Mouse (Mus musculus): ENCODE measurements at regions not wholly inside any gene's neighbourhood (a gene's known extent, or its start where the extent isn't known, plus 50 kb on each side); places are given as distances from the start of the nearest gene placed in this dataset.

DNA sequence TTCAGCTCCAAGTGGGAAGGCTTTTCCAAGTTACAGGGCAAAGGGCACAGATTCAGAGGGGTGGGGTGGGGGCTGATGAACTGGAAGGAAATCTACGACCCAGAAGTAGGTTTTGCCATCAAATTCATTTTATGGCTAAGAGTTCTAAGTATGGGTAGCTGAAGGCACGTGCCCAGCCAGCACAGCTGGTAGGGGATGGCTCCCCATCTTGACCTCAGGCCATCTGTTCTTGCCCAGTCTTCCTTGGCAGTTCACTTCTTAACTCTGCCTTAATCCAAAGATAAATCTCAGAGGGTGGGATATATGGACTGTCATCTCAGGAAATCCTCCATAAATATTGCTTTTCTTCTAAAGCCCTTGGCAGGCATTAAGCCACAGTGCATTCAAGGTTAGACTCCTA lies 238.3 kb downstream of the H2al1j start:
- DNase-seq (ENCODE audit: extremely low read depth, low read depth, low spot score) = no peak

DNA sequence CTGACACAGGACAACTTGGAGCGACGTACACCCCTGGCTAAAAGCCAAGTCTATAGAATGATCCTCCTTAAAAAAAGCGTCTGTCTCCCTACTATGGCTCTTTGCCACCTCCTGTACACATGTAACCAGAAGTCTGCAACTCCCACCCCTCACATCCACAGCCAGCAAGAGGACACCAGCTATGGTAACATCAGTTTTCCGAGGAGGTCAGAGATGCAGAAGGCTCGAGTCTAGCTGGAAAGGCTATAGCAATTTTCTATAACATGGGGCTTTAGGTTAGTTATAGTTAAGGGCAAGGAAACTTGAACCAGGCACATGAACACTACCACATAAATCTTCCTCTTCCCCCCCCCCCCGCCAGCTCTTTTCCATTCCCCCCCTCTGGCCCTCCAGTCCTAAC lies 240.2 kb downstream of the H2al1j start:
- no peak for DNase-seq (ENCODE audit: extremely low read depth, low read depth, low spot score)

DNA sequence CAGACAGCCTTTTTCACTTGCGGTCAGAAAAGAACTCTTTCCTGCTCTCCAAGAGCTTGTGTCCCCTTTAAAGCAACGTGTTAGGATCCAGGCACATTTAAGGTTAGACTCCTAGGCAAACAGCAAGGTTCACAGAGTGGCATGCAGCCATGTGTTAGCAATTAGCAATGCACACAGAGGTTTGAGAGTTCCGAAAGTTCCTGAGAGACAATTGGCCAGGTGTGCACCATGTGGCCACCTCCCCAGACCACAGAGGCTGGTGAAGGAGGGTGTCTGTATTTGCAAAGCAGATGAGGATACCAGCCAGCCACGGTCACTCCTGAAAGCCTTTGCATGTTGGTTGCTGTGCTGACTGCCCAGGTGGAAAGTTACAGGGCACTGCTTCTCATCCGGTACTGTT lies 240.6 kb downstream of the H2al1j start:
- DNase-seq (ENCODE audit: extremely low read depth, low read depth, low spot score) = no peak

DNA sequence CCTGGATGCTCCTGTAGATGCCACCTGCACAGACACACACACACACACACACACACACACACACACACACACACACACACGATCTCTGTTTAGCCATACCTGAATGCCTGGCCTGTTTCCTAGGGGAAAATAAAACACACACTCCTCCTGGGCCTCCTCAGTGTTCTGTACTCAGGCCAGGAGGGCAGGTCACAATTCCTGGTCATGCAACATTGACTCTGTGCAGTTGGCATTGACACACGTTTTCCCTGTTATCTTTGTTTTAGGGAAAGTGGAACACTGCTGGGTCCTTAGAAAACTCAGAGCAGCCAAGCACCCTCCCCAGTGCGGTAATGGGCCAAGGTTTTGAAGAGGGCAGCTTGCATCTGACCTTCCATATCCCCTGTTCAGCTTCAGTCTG lies 246.7 kb downstream of the H2al1j start:
- DNase-seq (ENCODE audit: extremely low read depth, low read depth, low spot score) = no peak

DNA sequence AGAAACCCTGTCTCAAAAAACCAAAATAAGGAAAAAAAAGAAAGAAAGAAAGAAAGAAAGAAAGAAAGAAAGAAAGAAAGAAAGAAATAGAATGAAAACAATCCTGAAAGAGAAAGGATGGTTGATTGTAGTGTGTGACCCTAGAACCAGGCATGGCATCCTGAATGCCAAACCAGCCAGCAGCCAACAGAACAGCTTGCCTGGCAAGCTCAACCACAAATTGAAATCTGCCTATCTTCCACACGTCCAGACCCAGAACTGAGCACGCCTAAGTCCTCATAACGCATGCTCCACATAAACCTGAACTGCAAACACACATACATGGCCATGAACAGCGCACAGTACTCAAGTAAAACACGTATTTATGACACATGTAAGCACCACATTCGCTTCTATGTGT lies 247.9 kb downstream of the H2al1j start:
- no peak for DNase-seq (ENCODE audit: extremely low read depth, low read depth, low spot score)

DNA sequence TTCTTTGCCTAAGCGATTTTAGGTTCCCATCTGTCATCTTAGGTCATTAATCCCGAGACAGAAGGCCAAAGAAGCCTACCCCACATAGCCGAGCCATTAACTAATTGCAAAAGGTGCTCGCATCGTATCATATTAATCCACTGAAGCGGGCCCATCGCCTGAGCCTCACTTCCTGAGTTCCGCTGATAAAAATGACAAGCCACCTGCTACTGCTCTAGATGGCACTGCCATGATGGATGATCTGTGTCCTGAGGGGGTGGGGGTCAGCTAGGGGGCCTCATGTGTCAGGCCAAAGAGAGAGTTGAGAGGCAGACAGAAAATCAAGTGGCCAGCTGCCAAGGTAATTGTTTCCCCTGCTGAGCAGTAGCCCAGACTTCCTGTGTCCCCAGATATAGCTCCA lies 248.7 kb downstream of the H2al1j start:
- no peak for DNase-seq (ENCODE audit: extremely low read depth, low read depth, low spot score)

DNA sequence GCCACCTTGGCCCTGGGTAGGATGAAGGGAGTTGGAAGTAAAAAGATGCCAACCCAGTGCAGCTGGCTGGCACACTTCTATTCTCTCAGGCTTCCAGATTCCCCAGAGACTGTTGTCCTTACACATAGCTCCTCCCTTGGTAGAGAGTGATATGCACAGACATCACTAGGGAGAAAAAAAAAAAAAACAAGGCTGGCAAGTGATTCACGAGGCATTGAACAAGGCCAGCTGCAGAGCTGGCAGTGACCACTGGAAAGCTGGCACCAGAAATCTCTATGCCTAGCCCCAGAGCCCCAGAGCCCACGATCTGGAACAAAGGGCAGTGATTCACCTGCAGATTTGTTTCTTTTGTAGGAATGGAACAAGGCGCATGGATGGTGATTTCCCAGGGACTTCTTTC lies 249.7 kb downstream of the H2al1j start:
- no peak for DNase-seq (ENCODE audit: extremely low read depth, low read depth, low spot score)

DNA sequence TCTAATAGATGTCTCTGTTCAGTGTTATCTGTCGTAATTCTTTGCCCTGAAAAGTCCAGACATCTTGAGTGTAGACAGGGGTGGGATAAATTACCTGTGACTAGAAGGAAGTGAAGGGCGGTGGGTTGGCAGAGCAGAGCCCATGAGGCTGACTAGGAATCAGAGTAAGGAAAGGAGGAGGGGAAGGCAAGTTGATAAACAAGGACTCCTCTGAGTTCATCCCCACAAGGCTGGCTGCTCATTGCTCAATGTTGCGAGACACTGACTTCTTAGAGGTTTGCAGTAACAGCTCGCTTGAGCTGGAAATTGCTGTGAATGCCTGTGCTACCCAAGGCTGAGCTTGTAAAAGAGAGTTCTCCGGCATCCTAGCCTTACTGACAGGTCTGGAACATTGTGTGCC lies 257.7 kb downstream of the H2al1j start:
- no peak for DNase-seq (ENCODE audit: extremely low read depth, low read depth, low spot score)

DNA sequence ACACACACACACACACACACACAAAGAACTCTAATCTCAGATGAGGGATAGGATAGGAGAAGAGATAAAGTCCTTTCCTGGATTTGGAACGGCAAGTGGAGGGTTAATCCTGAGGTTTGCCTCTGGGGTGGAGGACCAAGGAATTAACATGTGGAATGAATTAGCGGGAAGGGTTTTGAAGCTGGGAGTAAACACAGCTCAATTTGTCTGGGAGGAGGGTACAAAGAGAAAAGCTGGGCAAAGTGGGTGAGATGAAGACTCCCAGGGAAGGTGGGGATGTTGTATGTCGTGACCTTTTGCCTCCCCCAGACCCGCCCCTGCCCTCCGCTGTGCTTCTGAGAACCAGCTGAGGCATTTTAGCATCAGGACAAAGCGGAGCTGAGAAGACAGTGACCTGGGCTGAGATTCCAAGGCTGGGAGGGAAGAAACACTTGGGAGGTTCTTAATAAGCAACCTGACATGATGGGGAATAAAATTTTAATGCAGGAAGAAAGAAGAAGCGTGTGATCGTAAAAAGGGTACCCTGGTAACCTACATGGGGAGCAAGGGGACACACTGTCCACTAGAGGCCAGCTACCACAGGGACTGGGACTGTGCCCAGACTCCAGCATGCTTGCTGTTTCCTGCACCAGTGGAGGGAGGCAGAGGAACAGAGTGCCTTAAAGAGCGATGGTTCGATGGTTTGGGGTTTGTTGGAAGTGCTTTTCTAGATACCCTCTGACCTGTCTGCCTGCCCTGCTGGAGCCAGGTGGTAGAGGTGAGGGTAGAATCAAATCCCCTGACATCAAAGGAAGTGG lies 264.0 kb downstream of the H2al1j start:
- no peak for DNase-seq (ENCODE audit: extremely low read depth, low read depth, low spot score)

DNA sequence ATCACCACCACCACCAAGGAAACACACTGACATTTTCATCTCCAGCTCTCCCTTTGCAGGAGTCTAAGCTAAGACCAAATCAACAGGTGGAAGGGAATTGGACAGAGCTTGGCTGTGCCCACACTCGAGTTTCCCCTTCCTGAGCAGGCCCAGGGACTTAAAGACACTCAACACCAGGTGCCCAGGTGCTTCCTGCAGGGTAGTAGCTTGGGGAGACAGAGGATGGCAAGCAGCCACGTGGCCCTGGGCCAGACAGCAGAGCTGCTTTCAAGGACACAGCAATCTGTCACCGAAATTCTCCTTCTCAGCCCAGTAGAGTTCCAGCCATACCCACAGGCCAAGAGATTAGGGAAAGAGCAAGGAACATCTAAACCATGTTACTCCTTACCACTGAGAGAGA lies 266.9 kb downstream of the H2al1j start:
- DNase-seq (ENCODE audit: extremely low read depth, low read depth, low spot score) = no peak

DNA sequence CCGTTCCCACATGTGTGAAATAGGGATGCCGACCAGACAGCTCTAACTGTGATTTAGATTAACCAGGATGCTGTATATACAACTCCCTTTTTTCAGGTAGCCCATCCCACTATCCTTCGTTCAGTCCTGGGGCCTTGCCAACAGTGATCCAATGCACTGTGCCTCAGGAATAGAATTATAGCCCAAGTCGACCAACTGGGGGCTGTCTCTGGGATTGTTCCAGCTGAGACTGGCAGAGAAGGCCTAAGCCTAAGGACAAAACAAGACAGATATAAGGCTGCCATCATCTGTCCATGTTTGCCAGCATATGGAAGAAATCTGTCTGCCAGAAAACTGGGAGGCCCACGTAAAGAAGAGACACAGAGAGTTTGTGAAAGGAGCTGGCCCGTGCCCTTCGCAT lies 269.9 kb downstream of the H2al1j start:
- DNase-seq (ENCODE audit: extremely low read depth, low read depth, low spot score) = no peak

DNA sequence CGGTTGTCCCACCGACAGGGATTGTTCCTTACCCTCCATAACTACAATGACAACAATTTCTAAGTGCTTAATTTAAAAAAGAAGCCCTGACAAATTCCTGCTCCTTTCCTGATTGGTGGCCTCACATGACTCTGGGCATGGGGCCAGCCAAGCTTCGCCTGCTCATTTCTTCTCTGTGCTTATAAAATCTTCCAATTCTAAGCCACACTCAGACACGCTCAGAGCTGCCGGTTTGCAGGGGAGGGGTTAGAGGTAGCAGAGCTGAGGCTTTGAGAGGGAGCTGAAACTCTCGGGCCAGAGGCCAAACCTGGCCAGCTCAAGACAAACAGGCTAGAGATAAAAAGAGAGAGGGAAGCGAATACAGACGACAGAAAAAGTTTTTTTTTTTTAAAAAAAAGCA lies 286.6 kb downstream of the H2al1j start:
- no peak for DNase-seq (ENCODE audit: extremely low read depth, low read depth, low spot score)

DNA sequence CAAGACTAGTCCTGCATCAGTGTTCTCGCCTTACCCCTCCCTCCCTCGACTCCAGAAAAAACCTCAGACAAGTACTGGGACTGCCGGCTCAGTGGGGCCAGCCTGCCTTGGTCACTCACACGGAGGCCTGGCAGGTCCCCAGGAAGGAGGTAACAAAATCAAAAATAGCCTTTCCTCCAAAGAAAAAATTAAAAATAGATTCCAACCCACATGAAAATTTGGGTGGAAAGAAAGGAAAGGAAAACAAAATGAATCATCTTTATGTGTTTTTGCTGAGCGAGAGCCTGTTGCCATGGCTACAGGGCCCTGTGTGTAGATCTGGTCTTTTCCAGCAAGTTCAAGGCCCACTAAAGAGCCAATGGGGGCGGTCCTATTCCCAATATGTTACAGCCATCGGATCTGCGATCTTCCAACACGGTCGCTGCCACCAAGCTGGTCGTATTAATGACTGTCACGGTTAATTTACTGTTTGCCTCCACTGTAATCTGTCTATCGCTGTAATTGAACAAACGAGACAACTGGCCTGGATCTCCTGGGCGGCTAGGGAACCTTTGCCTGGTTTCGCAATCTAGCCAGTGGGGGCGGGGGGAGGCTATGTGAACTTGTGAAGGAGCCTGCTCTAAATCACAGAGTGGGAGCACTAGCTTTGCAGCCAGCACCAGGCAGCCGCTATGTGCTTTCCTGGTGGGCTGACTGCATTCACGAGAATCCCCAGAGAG lies 293.6 kb downstream of the H2al1j start:
- DNase-seq (ENCODE audit: extremely low read depth, low read depth, low spot score) = no peak

DNA sequence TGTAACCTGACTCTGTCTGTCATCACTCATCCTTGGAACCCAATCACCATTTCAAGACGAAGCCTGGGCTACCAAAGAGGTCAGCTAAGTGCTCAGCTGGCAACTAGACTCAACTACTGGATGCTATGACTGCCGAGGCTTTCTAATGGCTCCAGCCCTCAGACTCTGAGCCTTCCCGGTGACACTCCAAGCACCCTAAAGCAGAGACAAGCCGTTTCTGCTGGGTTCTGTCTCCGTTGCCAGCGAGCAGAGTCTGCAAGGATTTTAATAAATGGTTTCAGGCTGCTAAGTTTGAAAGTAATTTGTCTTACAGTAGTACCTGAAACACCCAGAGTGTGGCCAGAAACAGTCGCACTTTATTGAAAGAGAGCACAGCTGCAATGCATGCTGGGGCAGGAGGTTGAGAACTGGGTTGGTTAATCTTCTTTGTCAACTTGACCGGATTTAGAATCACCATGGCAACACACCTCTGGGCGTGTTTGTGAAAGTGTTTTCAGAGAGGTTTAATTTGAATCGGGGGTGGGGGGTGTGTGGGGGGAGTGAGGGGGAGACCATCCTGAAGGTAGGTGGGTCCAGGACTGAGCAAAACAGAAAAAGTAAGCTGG lies 298.8 kb downstream of the H2al1j start:
- no peak for DNase-seq (ENCODE audit: extremely low read depth, low read depth, low spot score)

DNA sequence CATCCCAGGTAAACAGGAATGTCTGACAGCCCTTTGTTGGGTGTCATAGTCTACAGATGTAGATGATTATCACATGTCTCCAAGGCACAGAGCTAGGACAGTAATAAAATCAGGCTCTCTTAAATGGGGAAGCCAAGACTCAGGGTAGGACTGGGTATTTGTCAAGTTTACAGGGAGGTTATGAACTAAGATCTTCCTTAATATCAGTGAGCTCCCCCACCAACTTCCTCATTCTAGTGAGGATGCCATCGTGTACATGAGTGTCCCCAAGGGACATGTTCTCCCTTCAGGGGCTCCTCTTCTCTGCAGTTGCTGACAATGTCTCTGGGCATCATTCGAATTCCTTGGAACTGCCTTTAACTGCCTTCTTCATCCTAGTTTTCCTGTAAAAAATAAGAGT lies 301.7 kb downstream of the H2al1j start:
- DNase-seq (ENCODE audit: extremely low read depth, low read depth, low spot score) = no peak

DNA sequence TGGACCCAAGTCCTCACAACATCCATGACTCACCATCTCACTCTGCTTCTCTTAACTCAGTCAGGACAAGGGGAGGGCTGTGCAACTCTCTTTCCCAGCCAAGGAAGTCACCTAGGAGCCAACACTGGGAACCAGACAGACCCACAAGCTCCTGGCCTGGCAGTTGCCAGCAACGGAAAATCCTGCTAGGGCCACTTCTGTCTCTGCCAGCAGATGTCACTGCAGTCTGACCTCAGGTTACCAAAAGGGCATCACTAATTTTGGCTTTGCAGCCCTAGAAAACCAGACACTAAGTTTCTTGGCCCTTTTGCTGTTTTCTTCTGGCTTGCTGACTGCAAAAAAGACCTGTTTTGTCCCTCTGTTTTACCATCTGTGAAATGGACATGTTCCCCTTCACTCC lies 302.3 kb downstream of the H2al1j start:
- no peak for DNase-seq (ENCODE audit: extremely low read depth, low read depth, low spot score)

DNA sequence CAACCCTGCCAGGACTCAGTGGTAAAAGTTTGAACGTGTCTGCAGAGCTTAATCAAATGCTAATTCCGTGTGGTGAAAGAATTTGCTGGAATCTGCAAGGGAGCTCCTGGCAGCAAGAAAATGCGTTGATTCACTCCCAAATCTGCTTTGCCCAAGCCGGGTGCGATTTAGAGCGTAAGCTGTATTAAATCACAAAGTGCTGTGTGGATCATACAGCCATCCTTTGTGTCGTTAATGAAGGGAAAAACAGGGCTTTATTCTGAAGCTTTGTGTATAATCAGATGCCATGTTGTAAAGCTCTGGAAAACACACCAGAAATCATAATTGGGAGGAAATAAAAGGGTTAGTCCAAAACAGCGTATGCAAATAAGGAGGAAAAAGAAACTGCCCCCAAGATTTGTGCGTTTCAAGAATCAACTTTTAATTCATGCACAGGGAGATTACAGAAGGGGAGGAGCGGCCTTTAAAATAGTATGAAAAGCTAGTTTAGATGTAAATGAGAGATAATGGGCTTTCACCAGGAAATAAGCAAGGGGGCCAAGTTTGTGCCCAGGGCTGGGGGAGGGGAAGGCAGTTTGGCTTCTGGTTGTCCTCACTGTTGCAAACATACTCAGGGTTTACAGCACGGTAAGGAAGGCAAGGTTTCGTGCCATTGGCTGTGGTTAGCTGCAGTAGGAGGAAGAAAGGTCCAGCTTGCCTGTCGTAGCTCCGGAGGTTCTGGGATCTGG lies 303.7 kb downstream of the H2al1j start:
- DNase-seq (ENCODE audit: extremely low read depth, low read depth, low spot score) = no peak

DNA sequence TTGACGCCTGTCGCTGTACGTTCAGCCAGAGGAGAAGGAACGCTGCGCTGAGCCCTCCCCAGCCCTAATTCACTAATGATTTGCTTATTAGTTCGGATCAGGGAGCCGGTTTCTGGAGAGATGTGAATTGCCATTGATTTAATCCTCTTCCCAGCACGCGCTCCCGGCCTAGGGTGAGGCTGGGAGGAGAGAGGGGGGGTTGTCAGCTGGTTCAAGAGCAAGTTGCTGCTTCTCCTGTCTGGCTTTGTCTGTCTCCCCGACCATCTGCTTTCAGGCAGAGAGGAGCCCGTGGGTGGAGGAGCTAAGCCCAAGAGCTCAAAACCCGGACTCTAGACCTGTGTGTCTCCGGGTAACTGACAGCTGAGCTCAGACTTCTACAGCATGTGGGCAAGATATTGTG lies 304.4 kb downstream of the H2al1j start:
- no peak for DNase-seq (ENCODE audit: extremely low read depth, low read depth, low spot score)

DNA sequence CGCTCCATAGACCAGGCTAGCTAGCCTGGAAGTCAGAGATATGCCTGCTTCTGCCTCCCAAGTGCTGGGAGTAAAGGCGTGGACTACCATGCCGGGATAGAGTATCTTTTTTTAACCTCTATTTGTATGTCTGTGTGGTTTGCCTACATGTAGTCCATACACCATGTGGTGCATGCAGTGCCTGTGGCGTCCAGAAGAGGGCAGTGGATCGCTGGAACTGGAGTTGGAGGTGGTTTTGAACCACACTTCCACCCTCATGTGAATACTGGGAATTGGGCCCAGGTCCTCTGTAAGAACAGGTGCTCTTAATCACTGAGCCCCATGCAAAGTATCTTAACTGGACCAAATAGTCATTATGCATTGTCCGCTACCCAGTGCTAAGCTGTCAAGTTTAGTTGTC lies 306.2 kb downstream of the H2al1j start:
- no peak for DNase-seq (ENCODE audit: extremely low read depth, low read depth, low spot score)

DNA sequence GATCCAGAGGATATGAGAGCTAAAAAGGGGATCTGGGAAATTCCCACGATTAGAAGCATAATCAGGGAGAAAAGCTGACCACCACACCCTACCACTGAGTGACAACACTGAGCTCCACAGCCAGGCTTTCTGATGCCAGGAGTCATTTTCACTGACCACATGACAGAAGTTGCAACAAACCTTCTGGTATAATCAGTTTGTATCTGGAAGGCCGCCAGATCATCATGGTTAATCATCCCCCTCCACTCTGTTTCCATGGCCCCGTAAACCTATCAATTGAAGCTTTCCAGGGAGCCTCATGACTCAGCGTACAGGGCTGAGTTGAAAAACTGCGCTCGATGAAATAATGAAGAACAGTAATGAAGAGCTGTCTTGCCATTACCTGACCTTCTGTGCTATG lies 316.9 kb downstream of the H2al1j start:
- DNase-seq (ENCODE audit: extremely low read depth, low read depth, low spot score) = no peak

DNA sequence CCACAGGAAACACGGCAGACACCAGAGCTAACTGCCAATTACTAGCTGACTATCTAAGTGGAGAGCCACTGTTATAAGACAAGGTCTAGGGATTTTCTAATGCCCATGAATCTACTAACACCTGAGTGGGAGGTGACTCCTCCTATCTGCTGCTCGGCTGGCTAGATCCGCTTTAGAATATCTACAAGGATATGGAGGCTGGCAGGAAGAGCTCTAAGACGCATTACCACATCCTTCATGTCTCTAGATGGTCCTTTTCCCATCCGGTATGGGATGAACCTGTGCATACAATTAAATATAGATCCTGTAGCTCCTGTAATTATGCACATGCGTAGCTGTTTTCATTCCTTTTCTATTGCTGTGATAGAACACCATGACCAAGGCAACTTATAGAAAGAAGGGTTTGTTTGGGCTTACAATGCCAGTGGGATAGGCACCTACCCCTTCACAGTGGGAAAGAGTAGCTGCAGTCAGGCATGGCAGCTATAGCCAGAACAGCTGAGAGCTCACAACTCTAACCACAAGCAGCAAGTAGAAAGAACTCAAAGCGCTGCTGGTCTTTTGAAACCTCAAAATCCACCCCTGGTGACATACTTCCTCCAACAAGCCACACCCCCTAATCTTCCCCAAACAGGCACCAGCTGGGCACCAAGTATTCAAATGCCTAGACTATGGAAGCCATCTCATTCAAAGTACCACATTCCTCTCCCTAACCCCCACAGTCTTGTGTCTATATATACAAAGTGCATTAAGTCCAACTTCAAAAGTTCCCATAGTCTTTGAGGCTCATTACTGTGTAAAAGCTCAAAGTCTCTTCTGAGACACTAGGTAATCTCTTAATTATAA lies 319.3 kb downstream of the H2al1j start:
- no peak for DNase-seq (ENCODE audit: extremely low read depth, low read depth, low spot score)

All from fat pad, adult 2 months (tissue).